Mouse (Mus musculus) heart, adult 2 months (tissue): ENCODE results near the gene Cnga1.

Experiments
- CTCF ChIP-seq: fragments of 200-600 bp; IDR thresholded peaks from 2 replicates; pipeline ENCODE4 v1.8.1; 2022; ENCODE audit warnings: antibody characterized with exemption, mild to moderate bottlenecking, moderate library complexity
- EP300 ChIP-seq: fragments of 200-500 bp; IDR thresholded peaks from 2 replicates; pipeline ENCODE4 v1.6.1; 2011; ENCODE audit warnings: low read depth, low read length, control low read depth; ENCODE audit not compliant: insufficient read depth
- POLR2A ChIP-seq: fragments of 200-500 bp; IDR thresholded peaks from 2 replicates; pipeline ENCODE4 v1.6.1; 2011; ENCODE audit warnings: mild to moderate bottlenecking, low read depth, low read length, control low read depth; ENCODE audit not compliant: insufficient read depth

DNA sequence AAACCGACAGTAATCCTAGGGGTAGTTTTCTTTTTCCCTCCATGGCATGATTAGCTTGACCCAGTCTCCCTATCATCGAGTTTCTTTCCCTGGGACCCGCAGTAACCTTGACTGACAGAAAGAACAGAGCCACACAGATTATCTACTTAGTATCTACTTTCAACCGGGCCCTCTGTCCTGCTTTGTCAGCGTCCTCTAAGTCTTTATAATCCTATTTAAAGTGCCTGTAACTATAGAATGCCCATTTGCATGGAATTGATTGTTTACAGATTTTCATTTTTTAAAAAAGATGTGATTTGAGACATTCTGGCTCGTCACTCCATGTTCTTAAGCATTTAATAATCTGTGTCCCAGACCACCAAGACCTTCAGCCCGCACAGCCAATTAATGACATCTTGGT, 420 bp downstream of the Cnga1 start:
- TF ChIP-seq EP300 (no peak), POLR2A (no peak), CTCF (no peak)
